Mouse (Mus musculus): ENCODE results near the gene Gpr149.

- TF ChIP-seq CTCF (IDR thresholded peaks at IDR 0.05; ENCODE audit: extremely low read depth, insufficient read depth, insufficient read length, insufficient replicate concordance) (no peak), POLR2A (IDR thresholded peaks at IDR 0.05; ENCODE audit: low read depth, low read length) (peak; percentile 14; the same call in 1 of the 2 replicates)
Measured at GRCm38 (mm10) chr3:62506488-62507205, 98.3 kb downstream of the Gpr149 start, which contains the start of gene Dhx36.

All from spleen, adult 2 months (tissue).